Mouse (Mus musculus) kidney, adult 2 months (tissue): ENCODE measurements around the gene Nxnl1. TPM values are rescaled to one million over a fixed set of nuclear protein-coding genes. Genes with fewer than 3 reads are reported as not detected.

Experiments used
- DNase-seq: peaks from one replicate; pipeline ENCODE4 v3.0.0; 2021
- H3K27ac ChIP-seq: fragments of 200-500 bp; 2 replicates; pipeline ENCODE4 v1.5.1; 2012; ENCODE audit warnings: low read depth, low read length, control low read depth, inconsistent platforms; ENCODE audit not compliant: insufficient read depth
- H3K27me3 ChIP-seq: fragments of 200-500 bp; replicated peaks from 2 replicates; pipeline ENCODE4 v1.6.1; 2012; ENCODE audit warnings: mild to moderate bottlenecking, moderate library complexity, low read length, inconsistent platforms; ENCODE audit not compliant: control insufficient read depth, insufficient read depth
- H3K36me3 ChIP-seq: fragments of 200-500 bp; 2 replicates; pipeline ENCODE4 v1.6.1; 2012; ENCODE audit warnings: mild to moderate bottlenecking, moderate library complexity, low read length, inconsistent platforms; ENCODE audit not compliant: control insufficient read depth, insufficient read depth
- H3K4me1 ChIP-seq: fragments of 200-500 bp; 2 replicates; pipeline ENCODE4 v1.6.1; 2011; ENCODE audit warnings: low read length; ENCODE audit not compliant: control insufficient read depth, insufficient read depth
- H3K4me3 ChIP-seq: fragments of 200-500 bp; 2 replicates; pipeline ENCODE4 v1.5.1; 2011; ENCODE audit warnings: mild to moderate bottlenecking, low read depth, low read length, control low read depth; ENCODE audit not compliant: insufficient read depth
- CTCF ChIP-seq: fragments of 200-500 bp; conservative IDR thresholded peaks from 2 replicates; pipeline ENCODE4 v1.5.1; 2011; ENCODE audit warnings: low read depth, mild to moderate bottlenecking, control low read depth, low read length, moderate library complexity, mixed read lengths; ENCODE audit not compliant: insufficient read depth, insufficient read length
- POLR2A ChIP-seq: fragments of 200-500 bp; IDR thresholded peaks from one replicate; pipeline ENCODE4 v1.6.1; 2011; ENCODE audit warnings: low read depth, low read length, control low read depth
- WGBS: fragments of 180-500 bp; shearing (Covaris S2); methylation state at CpG from one replicate; pipeline ENCODE4 v1.1.7; 2018; 5-methylcytosine and 5-hydroxymethylcytosine counted together
- polyA plus RNA-seq: library from polyadenylated mRNA; depleted of rRNA; stranded (reverse); fragments of >200 nt; gene quantifications from 2 replicates; pipeline ENCODE4 v1.2.3, GENCODE M21; 2012

Gene Nxnl1
- polyA plus RNA-seq, 1 experiment = 0.14 TPM

- H3K27ac ChIP-seq = no peak overlapping the region
- no peaks in the 10 kb centered on the region for H3K27me3 ChIP-seq
- TF ChIP-seq POLR2A (no peak), CTCF (no peak)
- no peaks in the 10 kb centered on the region for H3K36me3 ChIP-seq
- 14% methylated on average over 65 of the region's 65 CpGs for WGBS
- H3K4me3 ChIP-seq = no peak overlapping the region
- H3K4me1 ChIP-seq = peaks cover 7% of the 10 kb centered on the region; the same call in 1 of the 2 replicates
- no peak for DNase-seq
Observed at GRCm38 (mm10) chr8:71601939-71602665, 35.7 kb upstream of the Nxnl1 start.

- H3K4me1 ChIP-seq = peaks cover 11% of the 10 kb centered on the region; the same call in 1 of the 2 replicates
- 92% methylated on average over 5 of the region's 5 CpGs for WGBS
- no peak for DNase-seq
Observed at GRCm38 (mm10) chr8:71598841-71599240, 32.4 kb upstream of the Nxnl1 start.

GRCm38 (mm10) chr8:71598375-71598774 lies 32.0 kb upstream of the Nxnl1 start:
- no peak overlapping the region for H3K27ac ChIP-seq
- peaks cover 11% of the 10 kb centered on the region; the same call in 1 of the 2 replicates for H3K4me1 ChIP-seq
- H3K36me3 ChIP-seq = no peaks in the 10 kb centered on the region
- no peak for DNase-seq
- no peaks in the 10 kb centered on the region for H3K27me3 ChIP-seq
- TF ChIP-seq CTCF (no peak), POLR2A (no peak)
- no peak overlapping the region for H3K4me3 ChIP-seq

More at GRCm38 (mm10) chr8:71598841-71599240, 32.4 kb upstream of the Nxnl1 start:
- no peak for TF ChIP-seq CTCF
- TF ChIP-seq POLR2A = no peak
- no peak overlapping the region for H3K4me3 ChIP-seq
- no peaks in the 10 kb centered on the region for H3K27me3 ChIP-seq
- H3K36me3 ChIP-seq = no peaks in the 10 kb centered on the region
- H3K27ac ChIP-seq = no peak overlapping the region

GRCm38 (mm10) chr8:71597451-71597850 lies 31.1 kb upstream of the Nxnl1 start, which contains the start of gene Fam129c:
Gene Fam129c, plus strand, starts transcription at chr8:71597648.
- 88% methylated on average over 3 of the region's 3 CpGs for WGBS
- no peaks in the 10 kb centered on the region for H3K27me3 ChIP-seq
- DNase-seq = no peak

GRCm38 (mm10) chr8:71596798-71597197 lies 30.4 kb upstream of the Nxnl1 start:
- Histone ChIP-seq H3K27ac (no peak overlapping the region), H3K27me3 (no peaks in the 10 kb centered on the region), H3K4me1 (0 out of 2 replicates have a peak, but pooled peaks cover 8% of the 10 kb centered on the region), H3K36me3 (no peaks in the 10 kb centered on the region), H3K4me3 (no peak overlapping the region)
- 72% methylated on average over 4 of the region's 4 CpGs for WGBS
- no peak for DNase-seq
- TF ChIP-seq POLR2A = no peak
- no peak for TF ChIP-seq CTCF

More at GRCm38 (mm10) chr8:71597451-71597850, 31.1 kb upstream of the Nxnl1 start, which contains the start of gene Fam129c:
- no peak within 1 kb of the TSS for H3K27ac ChIP-seq
- no peaks in the 10 kb centered on the region for H3K36me3 ChIP-seq
- no peak within 1 kb of the TSS for H3K4me3 ChIP-seq
- TF ChIP-seq POLR2A (no peak), CTCF (no peak)
- 0 out of 2 replicates have a peak, but pooled peaks cover 8% of the 10 kb centered on the region for H3K4me1 ChIP-seq

- TF ChIP-seq CTCF = no peak
- no peak for DNase-seq
- WGBS = 61% methylated on average over 6 of the region's 6 CpGs
- no peaks in the 10 kb centered on the region for H3K27me3 ChIP-seq
- no peaks in the 10 kb centered on the region for H3K36me3 ChIP-seq
- no peak overlapping the region for H3K4me3 ChIP-seq
- no peak overlapping the region for H3K27ac ChIP-seq
- H3K4me1 ChIP-seq = 0 out of 2 replicates have a peak, but pooled peaks cover 8% of the 10 kb centered on the region
Observed at GRCm38 (mm10) chr8:71596384-71596783, 30.0 kb upstream of the Nxnl1 start.

- WGBS = 10% methylated on average over 27 of the region's 27 CpGs
- peak; percentile 91 for DNase-seq
- no peaks in the 10 kb centered on the region for H3K36me3 ChIP-seq
- H3K27me3 ChIP-seq = no peaks in the 10 kb centered on the region
- TF ChIP-seq POLR2A = no peak
- peak; percentile 95 for TF ChIP-seq CTCF
- no peak overlapping the region for H3K4me3 ChIP-seq
- peaks cover 10% of the 10 kb centered on the region; the same call in 1 of the 2 replicates for H3K4me1 ChIP-seq
- H3K27ac ChIP-seq = no peak overlapping the region
Observed at GRCm38 (mm10) chr8:71595862-71596261, 29.5 kb upstream of the Nxnl1 start.
